ENCODE assay signal across 13 mouse cellular contexts in genomic region chr16:13921063-13921462, GRCm38 (mm10). TPM values are rescaled to one million over a fixed set of nuclear protein-coding genes. Genes with fewer than 3 reads are reported as not detected.
A peak's percentile ranks its signal among the peaks of the same experiment; 100 is the strongest.
DNase-seq lines count a peak whose midpoint lies in the region; ATAC-seq and TF ChIP-seq lines count a peak whose summit lies in the region.
"Had no signal": no experiment of that assay in that cellular context is flagged by ENCODE, and none has a peak within 500 bp of the region (broad histone marks: within the 10 kb centered on the region; RNA-seq: fewer than 3 reads in every experiment).

No protein-coding gene starts in this region.

- no peak overlapping the region for H3K4me3 ChIP-seq in heart, embryonic 14.5 days (ENCODE audit: control insufficient read depth in 1 of 2, insufficient read depth in 1 of 2, low read depth in 1 of 2, low read length in 2 of 2)
- no peak overlapping the region for H3K4me3 ChIP-seq in lung, embryonic 14.5 days (ENCODE audit: low read depth, low read length)
- H3K4me3 ChIP-seq: limb, embryonic 13.5 days had no signal

- ATAC-seq in heart, embryonic 14.5 days (ENCODE audit: insufficient number of reproducible peaks, insufficient read depth, low FRiP score, low read depth), result 0 out of 2 replicates have a peak, but pooled peaks have one; percentile 26
- no peak for ATAC-seq in lung, embryonic 14.5 days (ENCODE audit: insufficient read depth)
- ATAC-seq in neutrophil, adult 5-6 weeks (ENCODE audit: extremely low read depth, insufficient number of reproducible peaks, low FRiP score, poor library complexity, severe bottlenecking), result 0 out of 2 replicates have a peak, but pooled peaks have one; percentile 13
- no peak for ATAC-seq in activated CD4-positive, CD25-positive, alpha-beta regulatory T cell, adult 4 months
- ATAC-seq: midbrain, embryonic 16.5 days had no signal

- H3K27me3 ChIP-seq in heart, embryonic 14.5 days (ENCODE audit: control insufficient read depth, insufficient read depth, low read length), result no peaks in the 10 kb centered on the region
- H3K27me3 ChIP-seq in lung, embryonic 14.5 days (ENCODE audit: insufficient read depth, low read length), result no peaks in the 10 kb centered on the region
- H3K27me3 ChIP-seq: limb, embryonic 13.5 days had no signal

- DNase-seq in heart, adult 8-10 months (ENCODE audit: low spot score), result no peak
- DNase-seq in lung, embryonic 14.5 days, result peak; percentile 4
- no peak for DNase-seq in lung, postnatal 25 days (ENCODE audit: low spot score)
- DNase-seq in adipocyte (ENCODE audit: low spot score), result peak; percentile 20
- no peak for DNase-seq in cerebellum, postnatal 25 days
- DNase-seq: heart, postnatal 14 days; kidney, postnatal 14 days had no signal

- WGBS in heart, embryonic 14.5 days, result 79% methylated on average over 6 of the region's 6 CpGs
- 86% methylated on average over 6 of the region's 6 CpGs for WGBS in lung, embryonic 14.5 days

- no peaks in the 10 kb centered on the region for H3K36me3 ChIP-seq in heart, embryonic 14.5 days (ENCODE audit: control insufficient read depth, insufficient read depth, low read length)
- no peaks in the 10 kb centered on the region for H3K36me3 ChIP-seq in lung, embryonic 14.5 days (ENCODE audit: insufficient read depth)

- no peak overlapping the region for H3K9ac ChIP-seq in heart, embryonic 14.5 days (ENCODE audit: low read length)
- no peak overlapping the region for H3K9ac ChIP-seq in lung, embryonic 14.5 days
- H3K9ac ChIP-seq: limb, embryonic 13.5 days had no signal

- no peaks in the 10 kb centered on the region for H3K9me3 ChIP-seq in heart, embryonic 14.5 days (ENCODE audit: control insufficient read depth, low read length)
- no peaks in the 10 kb centered on the region for H3K9me3 ChIP-seq in lung, embryonic 14.5 days (ENCODE audit: low read depth, low read length)
- H3K9me3 ChIP-seq: G1E had no signal

- no peak overlapping the region for H3K4me2 ChIP-seq in heart, embryonic 14.5 days (ENCODE audit: low read length)
- no peak overlapping the region for H3K4me2 ChIP-seq in lung, embryonic 14.5 days
- H3K4me2 ChIP-seq: limb, embryonic 13.5 days had no signal

- no peaks in the 10 kb centered on the region for H3K4me1 ChIP-seq in heart, embryonic 14.5 days (ENCODE audit: control insufficient read depth in 2 of 2, insufficient read depth in 2 of 2, low read length in 2 of 2)
- no peaks in the 10 kb centered on the region for H3K4me1 ChIP-seq in lung, embryonic 14.5 days (ENCODE audit: insufficient read depth)
- H3K4me1 ChIP-seq: limb, embryonic 13.5 days had no signal

- peak; percentile 41 for TF ChIP-seq CTCF in lung, embryonic 14.5 days (IDR thresholded peaks at IDR 0.05; ENCODE audit: low read depth)

- H3K27ac ChIP-seq in heart, embryonic 14.5 days (replicated peaks in 1 of 2; ENCODE audit: control insufficient read depth in 1 of 2, insufficient read depth in 1 of 2, low read depth in 2 of 2, low read length in 2 of 2), result no peak overlapping the region
- no peak overlapping the region for H3K27ac ChIP-seq in lung, embryonic 14.5 days (ENCODE audit: low read depth)
- H3K27ac ChIP-seq: limb, embryonic 13.5 days had no signal

RNA-seq across cellular contexts. Expression of gene Mpv17l, which starts 18.1 kb away (rescaled TPM):
- polyA plus RNA-seq in heart, embryonic 14.5 days (2014; fragmentation: Nextera tagmentation; extraction: Ambion mirVana), result 2.5 and 2.9 TPM in 2 replicates
- 1 to 10 TPM; 1.6 to 3.6 (median 3.3) TPM for total RNA-seq in heart, adult 8-10 months (2022)
- polyA plus RNA-seq in lung, embryonic 14.5 days (2014; fragmentation: Nextera tagmentation; extraction: Ambion mirVana), result 5.9 and 7.8 TPM in 2 replicates
- 0.37 and 0.47 TPM in 2 replicates for total RNA-seq in neutrophil, adult 5-6 weeks (2017)
- 1 to 10 TPM in 1 of 2 experiments, under 1 TPM in 1; 0.24 to 1.4 TPM for polyA plus RNA-seq in activated CD4-positive, CD25-positive, alpha-beta regulatory T cell, adult 4 months (2017; shearing (Covaris generic))

RNA-seq across cellular contexts. Expression of gene Pdxdc1, which starts 18.1 kb away (rescaled TPM):
- polyA plus RNA-seq in heart, embryonic 14.5 days (2014; fragmentation: Nextera tagmentation; extraction: Ambion mirVana), result 72.6 and 73.0 TPM in 2 replicates
- 10 to 100 TPM; 76.3 to 89.5 (median 80.4) TPM for total RNA-seq in heart, adult 8-10 months (2022)
- polyA plus RNA-seq in lung, embryonic 14.5 days (2014; fragmentation: Nextera tagmentation; extraction: Ambion mirVana), result 92.2 and 96.6 TPM in 2 replicates
- 103 and 104 TPM in 2 replicates for total RNA-seq in neutrophil, adult 5-6 weeks (2017)
- polyA plus RNA-seq in activated CD4-positive, CD25-positive, alpha-beta regulatory T cell, adult 4 months (2017; shearing (Covaris generic)), result 10 to 100 TPM; 18.9 to 20.4 TPM

Comparison
In these comparisons a context has a peak if more than half of its experiments do, and no peak if none do; other contexts are left out.
1. DNase-seq: peak in lung, embryonic 14.5 days (single experiment) and adipocyte (single experiment); none in heart, adult 8-10 months (single experiment), lung, postnatal 25 days (single experiment) and cerebellum, postnatal 25 days (0 of 2).
2. ATAC-seq: peak in heart, embryonic 14.5 days (single experiment) and neutrophil, adult 5-6 weeks (single experiment); none in lung, embryonic 14.5 days (single experiment) and activated CD4-positive, CD25-positive, alpha-beta regulatory T cell, adult 4 months (single experiment).